Mouse (Mus musculus): Measurements from ENCODE around the gene Rcan3. TPM values are rescaled to one million over a fixed set of nuclear protein-coding genes. Genes with fewer than 3 reads are reported as not detected.
A peak's percentile ranks its signal among the peaks of the same experiment; 100 is the strongest.

Gene Rcan3
- polyA plus RNA-seq, 2 experiments = 14.0 to 16.1 TPM

DNA sequence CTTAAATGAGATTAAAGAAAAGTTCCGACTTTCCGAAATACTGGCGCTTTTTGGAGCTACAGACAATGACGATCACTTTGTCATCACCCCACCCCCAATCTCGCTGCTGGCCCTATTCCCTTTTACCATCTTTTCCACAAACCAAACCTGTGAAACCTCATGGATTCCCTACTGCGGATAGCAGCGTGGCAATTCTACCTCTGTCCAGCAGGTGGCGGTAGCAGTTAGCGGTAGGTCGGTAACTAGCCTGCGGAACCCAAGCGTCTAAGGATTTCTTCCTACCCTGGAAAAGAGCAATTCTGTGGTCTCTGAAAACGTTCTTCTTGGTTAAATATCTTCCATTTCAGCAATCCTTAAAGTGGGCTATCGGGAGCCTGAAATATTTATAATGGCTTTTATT is 51.3 kb downstream of the Rcan3 start:
- Histone ChIP-seq H3K4me2 (replicated peaks; ENCODE audit: low read depth, low read length, severe bottlenecking) (no peak overlapping the region), H3K9me3 (ENCODE audit: control insufficient read depth, low read length) (no peaks in the 10 kb centered on the region), H3K27me3 (ENCODE audit: control insufficient read depth, insufficient read depth, low read length) (no peaks in the 10 kb centered on the region), H3K27ac (replicated peaks; ENCODE audit: low read depth, low read length) (no peak overlapping the region), H3K4me1 (ENCODE audit: control insufficient read depth, insufficient read depth, low read length) (no peaks in the 10 kb centered on the region), H3K36me3 (ENCODE audit: control insufficient read depth, insufficient read depth, low read length) (no peaks in the 10 kb centered on the region), H3K9ac (ENCODE audit: low read depth, low read length, severe bottlenecking) (no peak overlapping the region), H3K4me3 (replicated peaks; ENCODE audit: low read length) (no peak overlapping the region)
- DNase-seq (ENCODE audit: low spot score) = peak; percentile 88
- no peak; the same call in 1 of the 2 replicates for TF ChIP-seq POLR2A (IDR thresholded peaks at IDR 0.05; ENCODE audit: borderline replicate concordance, extremely low read depth, insufficient read depth, insufficient read length)
- ATAC-seq (ENCODE audit: low FRiP score, low read depth) = peak; percentile 46; the same call in 1 of the 2 replicates
- WGBS = 3% methylated on average over 14 of the region's 14 CpGs

DNA sequence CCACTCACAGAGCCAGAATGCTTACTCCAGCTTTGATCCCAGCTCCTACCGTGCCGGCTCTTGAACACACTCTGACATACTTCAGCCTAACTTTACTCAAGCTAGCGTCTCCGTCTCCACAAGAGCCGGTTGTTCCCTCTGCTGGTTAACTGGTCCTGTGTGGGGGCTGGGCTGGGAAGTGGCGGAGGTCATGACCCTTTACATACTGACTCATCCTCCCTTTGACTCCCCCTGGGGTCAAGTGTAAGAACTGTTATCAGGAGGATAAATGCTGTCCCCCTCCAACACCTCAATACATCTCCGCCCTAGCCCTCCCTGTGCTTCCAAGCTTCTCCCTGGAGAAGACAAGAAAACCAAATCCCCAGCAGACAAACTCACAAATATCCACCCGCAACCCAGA is 52.3 kb downstream of the Rcan3 start:
- no peak overlapping the region for H3K27ac ChIP-seq (replicated peaks; ENCODE audit: low read depth, low read length)
- no peaks in the 10 kb centered on the region for H3K4me1 ChIP-seq (ENCODE audit: control insufficient read depth, insufficient read depth, low read length)
- no peak for DNase-seq (ENCODE audit: low spot score)
- no peaks in the 10 kb centered on the region for H3K9me3 ChIP-seq (ENCODE audit: control insufficient read depth, low read length)
- H3K9ac ChIP-seq (ENCODE audit: low read depth, low read length, severe bottlenecking) = no peak overlapping the region
- no peaks in the 10 kb centered on the region for H3K27me3 ChIP-seq (ENCODE audit: control insufficient read depth, insufficient read depth, low read length)
- no peak for TF ChIP-seq POLR2A (IDR thresholded peaks at IDR 0.05; ENCODE audit: borderline replicate concordance, extremely low read depth, insufficient read depth, insufficient read length)
- ATAC-seq (ENCODE audit: low FRiP score, low read depth) = no peak
- H3K36me3 ChIP-seq (ENCODE audit: control insufficient read depth, insufficient read depth, low read length) = no peaks in the 10 kb centered on the region
- no peak overlapping the region for H3K4me2 ChIP-seq (replicated peaks; ENCODE audit: low read depth, low read length, severe bottlenecking)
- WGBS = 47% methylated on average over 8 of the region's 8 CpGs
- no peak overlapping the region for H3K4me3 ChIP-seq (replicated peaks; ENCODE audit: low read length)

DNA sequence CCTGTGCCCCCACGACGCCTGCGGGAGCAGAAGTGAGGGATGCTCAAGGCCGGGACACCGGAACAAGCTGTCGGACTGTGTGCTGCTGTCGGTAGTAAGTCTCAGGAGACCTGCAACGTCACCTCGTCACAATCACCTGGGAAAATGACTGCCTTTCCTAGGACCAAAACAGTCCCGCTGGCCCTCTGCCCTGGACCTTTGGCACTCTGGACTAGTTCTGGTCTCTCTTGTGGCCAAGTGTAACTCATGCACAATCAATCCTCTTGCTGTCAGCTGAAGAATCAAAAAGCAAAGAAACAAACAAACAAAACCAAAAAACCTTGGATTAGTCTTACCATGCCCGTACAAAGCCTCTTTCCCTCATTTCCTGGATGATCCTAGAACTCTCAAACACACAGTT is 56.4 kb downstream of the Rcan3 start:
- TF ChIP-seq POLR2A (IDR thresholded peaks at IDR 0.05; ENCODE audit: borderline replicate concordance, extremely low read depth, insufficient read depth, insufficient read length) = no peak
- DNase-seq (ENCODE audit: low spot score) (no peak), ATAC-seq (ENCODE audit: low FRiP score, low read depth) (no peak)
- no peaks in the 10 kb centered on the region for H3K9me3 ChIP-seq (ENCODE audit: control insufficient read depth, low read length)
- no peaks in the 10 kb centered on the region for H3K27me3 ChIP-seq (ENCODE audit: control insufficient read depth, insufficient read depth, low read length)
- H3K27ac ChIP-seq (replicated peaks; ENCODE audit: low read depth, low read length) = no peak overlapping the region
- no peak overlapping the region for H3K4me2 ChIP-seq (replicated peaks; ENCODE audit: low read depth, low read length, severe bottlenecking)
- H3K9ac ChIP-seq (ENCODE audit: low read depth, low read length, severe bottlenecking) = no peak overlapping the region
- no peaks in the 10 kb centered on the region for H3K4me1 ChIP-seq (ENCODE audit: control insufficient read depth, insufficient read depth, low read length)
- H3K4me3 ChIP-seq (replicated peaks; ENCODE audit: low read length) = no peak overlapping the region
- WGBS = 83% methylated on average over 11 of the region's 11 CpGs
- H3K36me3 ChIP-seq (ENCODE audit: control insufficient read depth, insufficient read depth, low read length) = no peaks in the 10 kb centered on the region

GRCm38 (mm10) chr4:135375444-135375843 is 58.2 kb downstream of the Rcan3 start:
- TF ChIP-seq POLR2A (IDR thresholded peaks at IDR 0.05; ENCODE audit: borderline replicate concordance, extremely low read depth, insufficient read depth, insufficient read length) = no peak
- WGBS = 58% methylated on average over 3 of the region's 3 CpGs

GRCm38 (mm10) chr4:135373299-135373698 is 60.4 kb downstream of the Rcan3 start:
- Histone ChIP-seq H3K9me3 (ENCODE audit: control insufficient read depth, low read length) (no peaks in the 10 kb centered on the region), H3K36me3 (ENCODE audit: control insufficient read depth, insufficient read depth, low read length) (no peaks in the 10 kb centered on the region), H3K27me3 (ENCODE audit: control insufficient read depth, insufficient read depth, low read length) (no peaks in the 10 kb centered on the region), H3K9ac (ENCODE audit: low read depth, low read length, severe bottlenecking) (no peak overlapping the region), H3K4me2 (replicated peaks; ENCODE audit: low read depth, low read length, severe bottlenecking) (no peak overlapping the region), H3K4me1 (ENCODE audit: control insufficient read depth, insufficient read depth, low read length) (no peaks in the 10 kb centered on the region), H3K27ac (replicated peaks; ENCODE audit: low read depth, low read length) (no peak overlapping the region), H3K4me3 (replicated peaks; ENCODE audit: low read length) (no peak overlapping the region)
- TF ChIP-seq POLR2A (IDR thresholded peaks at IDR 0.05; ENCODE audit: borderline replicate concordance, extremely low read depth, insufficient read depth, insufficient read length) = no peak
- no peak for ATAC-seq (ENCODE audit: low FRiP score, low read depth)
- DNase-seq (ENCODE audit: low spot score) = no peak
- 79% methylated on average over 5 of the region's 5 CpGs for WGBS

More at GRCm38 (mm10) chr4:135375444-135375843, 58.2 kb downstream of the Rcan3 start:
- H3K4me3 ChIP-seq (replicated peaks; ENCODE audit: low read length) = no peak overlapping the region
- H3K36me3 ChIP-seq (ENCODE audit: control insufficient read depth, insufficient read depth, low read length) = no peaks in the 10 kb centered on the region
- no peaks in the 10 kb centered on the region for H3K9me3 ChIP-seq (ENCODE audit: control insufficient read depth, low read length)
- H3K27ac ChIP-seq (replicated peaks; ENCODE audit: low read depth, low read length) = no peak overlapping the region
- no peak overlapping the region for H3K4me2 ChIP-seq (replicated peaks; ENCODE audit: low read depth, low read length, severe bottlenecking)
- H3K27me3 ChIP-seq (ENCODE audit: control insufficient read depth, insufficient read depth, low read length) = no peaks in the 10 kb centered on the region
- no peak for ATAC-seq (ENCODE audit: low FRiP score, low read depth)
- H3K9ac ChIP-seq (ENCODE audit: low read depth, low read length, severe bottlenecking) = no peak overlapping the region
- DNase-seq (ENCODE audit: low spot score) = no peak
- no peaks in the 10 kb centered on the region for H3K4me1 ChIP-seq (ENCODE audit: control insufficient read depth, insufficient read depth, low read length)

- Histone ChIP-seq H3K9ac (ENCODE audit: low read depth, low read length, severe bottlenecking) (no peak overlapping the region), H3K9me3 (ENCODE audit: control insufficient read depth, low read length) (no peaks in the 10 kb centered on the region), H3K27ac (replicated peaks; ENCODE audit: low read depth, low read length) (no peak overlapping the region), H3K27me3 (ENCODE audit: control insufficient read depth, insufficient read depth, low read length) (no peaks in the 10 kb centered on the region), H3K36me3 (ENCODE audit: control insufficient read depth, insufficient read depth, low read length) (no peaks in the 10 kb centered on the region), H3K4me2 (replicated peaks; ENCODE audit: low read depth, low read length, severe bottlenecking) (no peak overlapping the region), H3K4me1 (ENCODE audit: control insufficient read depth, insufficient read depth, low read length) (no peaks in the 10 kb centered on the region), H3K4me3 (replicated peaks; ENCODE audit: low read length) (no peak overlapping the region)
- WGBS = 70% methylated on average over 11 of the region's 11 CpGs
- TF ChIP-seq POLR2A (IDR thresholded peaks at IDR 0.05; ENCODE audit: borderline replicate concordance, extremely low read depth, insufficient read depth, insufficient read length) = no peak
- no peak for ATAC-seq (ENCODE audit: low FRiP score, low read depth)
- DNase-seq (ENCODE audit: low spot score) = no peak
Measured at GRCm38 (mm10) chr4:135370372-135370771, 63.3 kb downstream of the Rcan3 start.
